Mouse (Mus musculus) adrenal gland, postnatal 4 days (tissue): Measurements from ENCODE around the gene Rps15. TPM values are rescaled to one million over a fixed set of nuclear protein-coding genes. Genes with fewer than 3 reads are reported as not detected.

Experiments used
- DNase-seq, 2 experiments: peaks; one replicate each; pipeline ENCODE4 v3.0.0; 2021 to 2022; ENCODE audit warnings: low spot score in 2 of 2, mixed read lengths in 2 of 2
- total RNA-seq, 2 experiments: library from RNA; stranded (reverse); gene quantifications; 2 replicates each; pipeline ENCODE4 v1.2.3; 2021

The Rps15 gene
- total RNA-seq, 2 experiments from 2014 or later = 1,413 to 1,504 TPM

DNA sequence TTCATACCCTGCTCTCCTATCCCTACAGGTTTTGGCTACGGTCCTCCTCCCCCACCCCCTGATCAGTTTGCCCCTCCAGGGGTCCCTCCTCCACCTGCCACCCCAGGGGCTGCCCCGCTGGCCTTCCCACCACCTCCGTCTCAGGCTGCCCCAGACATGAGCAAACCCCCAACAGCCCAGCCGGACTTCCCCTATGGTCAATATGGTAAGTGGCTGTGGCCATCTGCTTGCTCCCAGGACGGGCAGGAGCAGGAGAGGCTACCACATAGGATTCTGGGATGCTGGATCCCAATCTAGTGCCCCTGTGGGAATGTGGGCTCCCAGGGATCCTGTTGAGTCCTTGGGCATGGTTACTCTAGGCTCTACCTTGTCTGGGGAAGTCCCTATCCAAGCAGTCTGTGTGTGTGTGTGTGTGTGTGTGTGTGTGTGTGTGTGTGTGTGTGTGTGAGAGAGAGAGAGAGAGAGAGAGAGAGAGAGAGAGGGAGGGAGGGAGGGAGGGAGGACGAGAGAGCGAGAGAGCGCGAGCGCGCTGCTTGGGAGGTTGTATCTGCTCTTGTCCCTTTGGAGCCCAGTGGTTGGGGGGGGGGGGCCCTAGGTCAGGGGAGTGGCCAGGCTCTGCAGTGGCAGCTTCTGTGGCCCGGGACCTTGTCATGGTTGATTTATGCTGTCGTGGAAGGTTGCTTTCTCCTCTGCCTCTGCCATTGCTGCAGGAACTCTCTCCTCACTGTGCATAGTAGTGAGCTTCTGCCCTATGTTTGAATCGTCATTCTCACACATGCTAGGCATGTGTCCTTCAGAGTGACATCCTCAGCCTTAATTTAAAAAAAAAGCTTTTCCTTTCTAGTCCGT, 6.8 kb upstream of the Rps15 start:
- DNase-seq = no peak

DNA sequence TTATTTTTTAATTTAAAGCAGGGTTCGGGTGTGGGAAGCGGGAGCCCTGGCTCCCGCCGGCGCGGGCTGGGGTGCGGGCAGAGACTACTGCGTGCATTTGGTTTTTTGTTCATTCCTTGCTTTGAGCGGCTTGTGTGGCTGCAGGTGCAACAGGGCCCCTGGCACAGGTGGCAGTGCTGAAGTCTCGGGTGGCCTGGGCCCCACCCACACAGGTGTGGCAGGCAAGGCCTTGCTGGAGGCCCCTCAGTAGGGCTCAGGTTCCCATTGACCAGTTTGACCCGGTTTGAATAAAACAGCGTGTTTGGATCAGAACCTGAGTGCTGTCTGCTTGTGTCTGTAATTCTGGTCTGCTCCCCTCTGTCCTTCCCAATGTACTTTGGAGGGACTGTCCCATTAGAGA, 4.2 kb upstream of the Rps15 start:
- DNase-seq = no peak

DNA sequence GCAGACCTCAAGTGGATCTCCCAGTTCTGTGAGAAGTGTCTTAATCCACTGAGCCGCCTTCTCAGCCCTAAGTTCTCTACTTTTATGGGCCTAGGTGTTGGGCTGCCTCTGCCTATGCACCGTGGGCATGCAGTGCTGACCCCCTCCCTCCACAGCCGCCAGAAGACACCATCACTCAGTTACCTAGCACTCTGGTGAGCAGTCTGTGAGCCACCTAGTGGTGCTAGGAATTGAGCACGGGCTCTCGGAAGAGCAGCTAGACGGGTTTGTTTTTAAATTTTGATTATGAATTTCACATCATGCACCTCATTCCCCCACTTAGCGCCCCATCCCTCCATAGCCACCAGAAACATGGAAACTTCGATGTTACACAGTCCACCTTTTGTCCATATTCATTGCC, 3.6 kb upstream of the Rps15 start:
- no peak for DNase-seq

DNA sequence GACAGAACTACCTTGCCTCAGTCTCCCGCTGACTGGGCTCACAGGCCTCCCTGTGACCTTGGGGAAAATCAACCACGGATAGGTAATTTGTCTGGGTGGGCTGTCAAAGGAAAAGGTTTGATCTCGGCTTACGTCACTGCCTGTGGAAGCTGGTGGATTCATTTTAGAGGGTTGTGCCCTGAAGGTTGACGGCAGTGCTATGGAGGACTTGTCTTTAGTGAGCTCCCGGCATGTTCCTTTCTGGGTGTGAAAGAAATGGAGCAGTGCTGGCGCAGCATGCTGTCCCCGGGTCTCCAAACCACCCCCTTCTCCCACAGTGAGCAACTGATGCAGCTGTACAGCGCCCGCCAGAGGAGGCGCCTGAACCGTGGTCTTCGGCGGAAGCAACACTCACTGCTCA, 1.1 kb downstream of the Rps15 start:
- no peak for DNase-seq

DNA sequence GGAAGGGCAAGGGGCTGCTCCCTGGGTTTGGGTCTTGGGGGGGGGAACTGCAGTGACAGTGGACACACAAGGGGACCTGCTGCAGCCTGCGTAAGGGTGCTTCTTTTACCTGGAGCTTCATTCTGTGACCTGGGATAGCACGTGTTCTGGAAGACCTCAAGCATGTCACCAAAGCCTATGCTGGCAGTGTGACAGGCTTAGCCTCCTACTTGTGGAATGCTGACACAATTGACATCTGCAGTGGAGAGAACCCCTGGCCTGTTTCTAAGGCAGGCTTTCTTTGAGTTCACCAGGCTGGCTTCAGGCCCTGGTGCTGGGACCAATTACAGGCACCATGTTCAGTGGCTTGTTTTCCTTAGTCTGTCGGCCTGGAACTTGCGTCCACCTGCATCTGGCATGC, 2.1 kb downstream of the Rps15 start:
- DNase-seq = no peak

DNA sequence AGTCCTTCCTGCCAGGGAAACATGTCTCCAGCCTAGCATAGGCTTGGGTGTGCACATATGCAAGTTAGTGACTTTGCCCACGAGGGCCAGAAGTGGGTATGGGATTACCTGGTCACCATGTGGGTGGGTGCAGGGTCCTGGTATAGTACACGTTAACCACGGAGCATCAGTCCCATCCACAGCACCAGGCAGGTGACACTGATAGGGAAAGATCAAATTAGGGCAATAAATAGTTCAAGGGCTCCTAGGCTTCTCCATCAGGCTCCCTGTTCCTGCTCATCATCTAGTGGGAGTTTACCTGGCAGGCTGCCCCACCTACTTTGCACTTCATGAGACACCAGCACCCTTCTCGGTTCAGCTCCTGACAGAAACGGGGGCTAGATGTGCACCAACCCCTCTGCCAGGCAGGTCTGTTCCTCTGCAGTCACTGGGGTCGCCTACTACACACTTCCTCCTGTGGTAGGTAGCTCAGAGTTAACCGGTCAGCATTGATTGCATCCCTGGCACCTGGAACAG, 2.6 kb downstream of the Rps15 start:
- no peak for DNase-seq

DNA sequence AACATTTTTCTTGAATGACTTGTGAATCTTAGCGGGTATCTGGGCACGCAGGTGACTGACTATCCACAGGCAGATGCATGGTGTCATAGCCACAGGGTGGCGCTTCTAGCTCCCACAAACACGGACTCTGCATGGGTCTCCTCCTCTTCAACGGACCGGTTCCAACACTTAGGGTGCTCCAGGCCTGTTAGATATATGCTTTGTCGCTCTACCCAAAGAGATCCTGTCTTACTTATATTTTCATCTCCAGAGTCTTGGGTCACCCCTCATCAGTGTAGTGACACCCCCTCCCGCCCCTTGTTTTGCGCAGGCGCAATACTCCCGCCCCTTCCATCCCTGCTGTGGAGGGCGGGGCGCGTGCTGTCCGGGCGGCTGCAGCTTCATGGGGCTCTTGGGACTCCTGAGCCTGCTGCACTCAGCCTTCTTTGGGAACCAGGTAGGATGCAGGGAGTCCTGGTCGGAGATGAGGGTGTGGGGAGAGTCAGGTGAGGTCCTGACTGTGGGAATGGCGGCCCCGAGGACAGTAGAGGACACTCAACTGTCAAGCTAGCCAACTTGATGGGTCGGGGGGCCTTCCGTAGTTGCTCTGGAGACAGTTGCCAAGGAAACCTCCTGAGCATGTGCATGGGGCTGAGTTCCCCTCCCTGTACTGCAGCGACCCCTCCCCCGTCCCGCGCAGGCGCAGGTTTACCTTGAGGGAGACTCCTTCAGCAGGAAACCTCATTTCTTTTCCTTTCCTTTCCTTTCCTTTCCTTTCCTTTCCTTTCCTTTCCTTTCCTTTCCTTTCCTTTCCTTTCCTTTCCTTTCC, 3.6 kb downstream of the Rps15 start, which contains the start of gene Apc2:
Apc2 (plus strand) TSS at position 360 of the 808 bp plus-strand sequence.
- peak in 1 of 2 experiments; percentile 54 for DNase-seq

DNA sequence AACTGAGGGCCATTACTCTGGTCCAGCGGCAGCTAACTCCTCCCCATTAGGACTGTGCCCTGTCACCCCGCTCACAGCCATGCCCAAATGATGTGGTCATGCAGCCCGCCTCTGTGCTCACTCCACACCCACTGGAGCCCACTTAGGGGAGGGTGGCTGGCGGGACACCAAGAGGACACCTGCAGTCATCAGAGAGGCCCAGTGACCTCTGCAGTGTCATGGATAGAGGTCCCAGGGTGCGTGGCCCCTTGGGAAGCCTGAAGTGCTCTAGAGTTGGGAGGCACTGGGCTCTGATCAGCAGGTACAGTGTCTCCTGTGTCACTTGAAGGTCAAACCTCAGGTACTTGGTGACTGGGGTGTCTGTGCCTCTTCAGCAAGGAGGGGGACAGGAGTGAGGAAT, 4.6 kb downstream of the Rps15 start:
- DNase-seq = no peak

DNA sequence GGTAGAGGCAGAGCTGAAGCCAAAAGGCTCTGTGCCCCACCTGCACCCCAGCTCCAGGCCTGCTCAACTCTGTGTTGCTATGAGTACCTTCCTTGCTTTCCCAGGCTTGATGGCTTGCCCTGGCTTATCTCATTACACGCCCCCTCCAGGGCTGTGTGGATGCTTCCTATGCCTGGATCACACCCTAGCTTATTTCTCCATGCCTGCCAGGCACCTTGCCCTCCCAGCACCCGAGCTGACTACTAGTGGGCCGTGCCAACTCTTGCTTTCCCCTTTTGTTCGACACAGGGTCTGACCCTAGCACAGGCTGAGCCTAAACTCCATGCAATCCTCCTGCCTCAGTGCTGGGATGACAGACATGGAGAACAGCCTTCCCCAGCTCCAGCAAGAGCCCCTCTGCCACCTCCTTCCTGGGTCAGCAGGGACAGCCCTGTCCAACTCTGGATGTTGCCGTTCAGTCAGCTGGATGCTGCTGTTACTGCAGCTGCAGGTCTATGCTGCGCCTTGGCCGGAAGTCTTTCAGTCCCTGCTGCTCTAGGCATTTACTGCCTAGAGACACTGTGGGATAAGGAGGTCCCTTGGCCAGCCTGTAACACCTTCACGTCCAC, 5.4 kb downstream of the Rps15 start:
- DNase-seq = no peak

DNA sequence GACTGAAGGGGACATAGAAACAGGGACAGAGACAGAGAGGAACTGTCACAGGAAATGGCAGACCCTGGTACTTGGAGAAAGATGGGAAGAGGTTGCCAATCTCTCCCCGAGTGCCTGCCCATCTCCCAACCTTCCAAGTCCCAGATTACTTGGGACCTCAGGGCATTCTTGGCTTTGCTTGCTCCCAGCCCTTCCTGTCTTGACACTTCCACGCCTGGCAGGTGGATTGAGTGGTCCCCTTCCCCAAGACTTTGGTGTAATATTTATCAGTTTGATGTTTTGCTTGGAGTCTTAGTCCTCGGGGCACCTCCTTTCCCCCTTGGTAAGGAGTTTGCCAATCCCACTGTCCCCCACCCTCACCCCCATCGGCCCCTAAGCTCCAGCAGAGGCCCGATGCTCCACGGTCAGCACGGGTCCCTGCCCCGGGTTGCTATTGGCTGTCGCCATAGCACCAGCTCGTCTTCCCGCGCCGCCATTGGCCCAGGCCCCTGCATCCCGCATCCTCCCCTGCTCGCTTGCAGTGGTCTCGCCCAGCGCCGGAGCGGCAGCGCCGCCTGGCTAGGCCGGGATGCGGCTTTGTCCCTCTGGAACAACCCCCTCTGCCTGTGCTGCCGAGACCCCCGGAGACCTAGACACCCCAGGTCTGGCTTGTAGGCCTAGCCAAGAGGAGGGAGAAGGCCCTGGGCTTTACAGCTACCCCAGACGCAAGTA, 6.5 kb downstream of the Rps15 start:
- DNase-seq = no peak

DNA sequence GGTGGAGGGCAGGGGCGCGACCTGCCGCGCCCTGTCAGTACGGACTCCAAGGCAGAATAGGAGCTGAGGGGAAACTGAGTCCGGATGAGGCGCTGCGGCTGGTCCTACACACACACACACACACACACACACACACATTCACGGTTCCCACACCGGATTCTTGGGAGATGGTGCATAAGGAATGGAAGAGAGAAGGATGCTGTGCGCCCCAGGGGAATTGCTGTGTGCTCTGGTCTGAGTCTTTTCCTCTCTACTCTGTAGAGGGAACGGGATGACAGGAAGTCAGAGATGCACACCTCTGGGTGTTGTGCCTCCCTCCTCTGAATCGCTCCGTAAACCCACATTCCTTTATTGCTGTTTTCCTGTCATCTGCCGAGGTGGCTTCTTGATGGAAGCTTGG, 7.0 kb downstream of the Rps15 start:
- DNase-seq = no peak

DNA sequence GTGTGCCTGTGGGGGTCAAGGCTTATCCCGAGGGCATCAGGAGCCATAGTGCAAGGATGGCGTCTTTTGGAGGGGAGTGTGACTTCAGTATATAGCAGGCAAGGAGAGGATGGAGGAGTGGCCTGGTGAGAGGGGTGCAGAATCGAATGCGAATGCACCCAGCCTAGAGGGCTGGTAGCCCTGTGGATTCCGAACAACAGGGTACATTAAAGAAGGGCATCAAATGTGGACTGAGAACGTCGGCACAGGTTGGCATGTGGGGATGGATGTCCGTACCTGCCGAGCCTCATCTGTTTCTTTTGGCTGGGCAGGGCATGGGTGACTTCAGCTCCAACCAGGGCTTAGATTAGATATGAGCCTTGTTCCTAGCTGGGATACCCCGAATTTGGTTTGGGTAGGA, 7.6 kb downstream of the Rps15 start:
- DNase-seq = no peak

DNA sequence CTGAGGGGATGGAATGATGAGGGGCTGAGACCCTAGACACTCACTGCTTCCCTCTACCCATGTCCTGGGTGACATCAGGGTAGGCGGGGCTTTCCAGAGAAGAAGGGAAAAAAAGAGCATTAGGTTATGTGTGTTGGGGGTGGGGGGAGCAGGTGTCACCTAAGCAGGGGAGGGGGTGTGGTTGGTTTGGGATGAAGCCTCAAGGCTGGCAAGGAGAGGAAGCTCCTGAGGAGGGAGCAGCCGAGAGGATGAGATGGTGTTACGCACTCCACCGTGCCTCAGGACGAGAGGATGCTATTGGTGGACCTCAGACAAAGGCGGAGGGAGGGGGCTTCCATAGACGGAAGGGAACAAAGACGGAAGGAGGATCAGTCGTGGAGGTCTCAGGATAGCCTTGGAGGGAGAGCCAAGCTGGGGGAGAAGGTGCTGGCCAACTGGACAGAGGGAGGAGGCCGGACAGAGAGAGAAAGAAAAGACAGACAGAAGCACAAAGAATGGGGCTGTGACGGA, 8.5 kb downstream of the Rps15 start:
- DNase-seq = no peak

DNA sequence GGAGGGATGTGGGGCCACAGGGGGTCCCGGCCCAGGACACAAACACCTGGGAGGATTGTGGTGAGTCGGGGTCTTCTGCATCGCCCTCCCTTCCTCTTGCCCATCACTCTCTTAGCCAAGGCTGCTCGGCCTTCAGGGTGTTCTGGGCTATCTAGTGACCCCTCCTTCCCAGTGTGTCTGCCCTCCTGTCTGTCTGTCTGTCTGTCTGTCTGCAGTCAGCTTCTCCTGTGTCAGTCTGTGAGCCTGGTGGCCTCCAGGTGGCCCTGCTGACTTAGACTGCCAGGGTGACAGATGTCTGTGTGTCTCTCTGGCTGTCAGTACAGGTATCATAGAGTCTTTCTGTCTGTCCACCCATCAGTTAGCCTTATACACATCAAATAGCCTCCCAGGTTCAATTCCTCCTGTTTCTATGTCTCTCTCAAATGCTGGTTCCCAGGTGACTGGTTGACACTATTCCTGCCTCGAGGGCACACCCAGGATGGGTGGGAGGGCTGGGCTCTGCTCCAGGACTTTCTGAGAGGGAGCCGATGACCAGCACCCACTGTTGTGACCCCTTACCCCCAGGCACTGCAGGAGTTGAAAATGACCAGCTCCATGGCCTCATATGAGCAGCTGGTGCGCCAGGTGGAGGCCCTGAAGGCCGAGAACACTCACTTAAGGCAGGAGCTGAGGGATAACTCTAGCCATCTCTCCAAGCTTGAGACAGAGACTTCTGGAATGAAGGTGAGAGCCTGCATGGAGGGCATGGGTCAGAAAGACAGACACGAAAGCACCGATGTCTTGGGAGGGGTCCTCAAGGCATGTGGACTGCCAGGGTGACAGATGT, 9.2 kb downstream of the Rps15 start:
- DNase-seq = no peak

DNA sequence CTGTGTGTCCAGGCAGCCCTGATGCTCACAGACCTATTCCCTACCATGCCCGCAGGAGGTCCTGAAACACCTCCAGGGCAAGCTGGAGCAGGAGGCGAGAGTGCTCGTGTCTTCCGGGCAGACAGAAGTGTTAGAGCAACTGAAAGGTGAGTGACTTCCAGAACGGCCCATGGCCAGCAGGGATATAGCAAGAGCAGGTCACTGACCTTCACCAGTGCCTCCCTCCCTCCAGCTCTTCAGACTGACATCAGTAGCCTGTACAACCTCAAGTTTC, 9.8 kb downstream of the Rps15 start:
- no peak for DNase-seq

DNA sequence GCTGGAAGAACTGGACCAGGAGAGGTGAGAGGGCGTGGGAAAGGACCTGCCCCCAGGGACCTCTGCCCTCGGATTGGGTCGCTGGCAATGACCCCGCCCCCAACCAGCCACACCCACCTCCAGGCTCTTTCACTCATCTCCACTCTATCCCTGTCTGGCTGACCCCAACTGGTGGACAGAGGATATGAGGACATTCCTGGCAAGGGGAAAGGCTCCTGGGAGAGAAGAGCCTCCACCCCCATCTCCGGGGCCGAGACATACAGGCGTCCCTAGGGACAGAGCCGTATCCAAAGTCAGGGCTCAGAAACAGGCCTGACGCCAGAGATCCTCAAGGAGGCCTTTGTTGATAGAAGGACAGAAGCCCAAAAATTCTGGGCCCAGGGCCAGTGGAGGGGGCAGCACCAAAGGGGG, 10.2 kb downstream of the Rps15 start:
- DNase-seq = no peak

DNA sequence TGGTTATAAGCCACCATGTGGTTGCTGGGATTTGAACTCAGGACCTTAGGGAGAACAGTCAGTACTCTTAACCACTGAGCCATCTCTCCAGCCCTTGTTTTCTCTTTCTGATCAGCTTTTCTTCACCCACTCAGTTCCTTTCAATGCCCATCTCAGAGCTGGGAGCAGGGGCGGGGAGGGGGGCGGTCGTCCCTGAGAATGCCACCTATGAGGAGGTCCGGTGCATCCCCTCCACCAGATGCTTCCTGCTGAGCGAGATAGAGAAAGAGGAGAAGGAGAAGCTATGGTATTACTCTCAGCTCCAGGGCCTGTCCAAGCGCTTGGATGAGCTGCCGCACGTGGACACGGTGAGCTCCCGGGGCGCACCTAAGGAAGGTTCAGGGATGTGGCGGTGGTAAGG, 12.2 kb downstream of the Rps15 start:
- no peak for DNase-seq

DNA sequence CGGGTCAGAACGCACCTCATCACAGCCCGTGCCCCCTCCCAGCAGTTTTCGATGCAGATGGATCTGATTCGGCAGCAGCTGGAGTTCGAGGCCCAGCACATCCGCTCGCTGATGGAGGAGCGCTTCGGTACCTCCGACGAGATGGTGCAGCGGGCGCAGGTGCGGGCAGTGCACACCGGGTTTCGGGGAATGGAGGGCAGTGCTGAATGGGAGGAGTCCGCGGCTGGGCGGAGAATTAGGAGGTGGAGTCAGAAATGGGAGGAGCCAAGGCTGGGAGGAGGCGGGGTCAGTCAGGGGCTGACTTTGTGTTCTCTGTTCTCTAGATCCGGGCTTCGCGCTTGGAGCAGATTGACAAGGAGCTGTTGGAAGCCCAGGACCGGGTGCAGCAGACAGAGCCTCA, 12.6 kb downstream of the Rps15 start:
- no peak for DNase-seq

DNA sequence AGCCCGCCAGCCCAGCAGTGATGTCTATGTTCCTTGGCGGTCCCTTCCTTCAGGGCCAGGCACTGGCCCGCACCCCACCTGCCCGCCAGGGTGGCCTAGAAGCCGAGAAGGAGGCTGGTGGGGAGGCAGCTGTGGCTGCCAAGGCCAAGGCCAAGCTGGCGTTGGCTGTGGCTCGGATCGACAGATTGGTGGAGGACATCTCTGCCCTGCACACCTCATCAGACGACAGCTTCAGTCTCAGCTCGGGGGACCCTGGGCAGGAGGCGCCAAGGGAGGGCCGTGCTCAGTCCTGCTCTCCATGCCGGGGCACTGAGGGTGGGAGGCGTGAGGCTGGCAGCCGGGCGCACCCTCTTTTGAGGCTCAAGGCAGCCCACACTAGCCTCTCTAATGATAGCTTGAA, 19.3 kb downstream of the Rps15 start:
- no peak for DNase-seq
